ENCODE assay signal across 8 mouse cellular contexts in genomic region chr13:9329307-9329915, GRCm38 (mm10). TPM values are rescaled to one million over a fixed set of nuclear protein-coding genes. Genes with fewer than 3 reads are reported as not detected.
DNase-seq lines count a peak whose midpoint lies in the region; ATAC-seq and TF ChIP-seq lines count a peak whose summit lies in the region.

No protein-coding gene starts in this region.

- no peak overlapping the region for H3K9ac ChIP-seq in embryonic facial prominence, embryonic 12.5 days
- H3K9ac ChIP-seq in hindbrain, embryonic 15.5 days = no peak overlapping the region
- no peak overlapping the region for H3K9ac ChIP-seq in midbrain, embryonic 14.5 days (replicated peaks; ENCODE audit: low read length)

- H3K27me3 ChIP-seq in embryonic facial prominence, embryonic 12.5 days = no peaks in the 10 kb centered on the region
- no peaks in the 10 kb centered on the region for H3K27me3 ChIP-seq in hindbrain, embryonic 15.5 days
- no peaks in the 10 kb centered on the region for H3K27me3 ChIP-seq in midbrain, embryonic 14.5 days (ENCODE audit: control insufficient read depth, insufficient read depth, low read length)

- no peaks in the 10 kb centered on the region for H3K9me3 ChIP-seq in embryonic facial prominence, embryonic 12.5 days
- H3K9me3 ChIP-seq in hindbrain, embryonic 15.5 days = no peaks in the 10 kb centered on the region
- H3K9me3 ChIP-seq in midbrain, embryonic 14.5 days (ENCODE audit: control insufficient read depth, low read length) = no peaks in the 10 kb centered on the region

- H3K4me3 ChIP-seq in layer of hippocampus, adult 2 months = no peak overlapping the region
- H3K4me3 ChIP-seq in embryonic facial prominence, embryonic 12.5 days = no peak overlapping the region
- H3K4me3 ChIP-seq in hindbrain, embryonic 15.5 days = no peak overlapping the region
- H3K4me3 ChIP-seq in midbrain, embryonic 14.5 days (replicated peaks; ENCODE audit: low read depth, low read length) = no peak overlapping the region

- WGBS in embryonic facial prominence, embryonic 12.5 days = 63% methylated on average over 1 of the region's 1 CpGs
- WGBS in hindbrain, embryonic 15.5 days = 55% methylated on average over 1 of the region's 1 CpGs
- 62% methylated on average over 1 of the region's 1 CpGs for WGBS in midbrain, embryonic 14.5 days

- TF ChIP-seq CTCF in layer of hippocampus, adult 2 months (conservative IDR thresholded peaks at IDR 0.05) = no peak

- no peak for ATAC-seq in embryonic facial prominence, embryonic 12.5 days (ENCODE audit: insufficient number of reproducible peaks, insufficient read depth, low FRiP score, low TSS enrichment)
- ATAC-seq in hindbrain, embryonic 15.5 days (ENCODE audit: low FRiP score, low read depth) = peak; percentile 65; the same call in 1 of the 2 replicates
- ATAC-seq in midbrain, embryonic 14.5 days (ENCODE audit: low FRiP score, low TSS enrichment) = no peak

- no peak for DNase-seq in layer of hippocampus, adult 2 months (ENCODE audit: low spot score in 2 of 2)
- no peak for DNase-seq in layer of hippocampus, adult 9-11 months
- peak; percentile 46 for DNase-seq in midbrain, embryonic 14.5 days
- no peak for DNase-seq in thymus, postnatal 25 days
- DNase-seq in adrenal gland, postnatal 25 days = no peak
- DNase-seq in kidney, adult 11 months = no peak

- H3K4me2 ChIP-seq in embryonic facial prominence, embryonic 12.5 days (replicated peaks) = no peak overlapping the region
- H3K4me2 ChIP-seq in hindbrain, embryonic 15.5 days = no peak overlapping the region
- H3K4me2 ChIP-seq in midbrain, embryonic 14.5 days (ENCODE audit: low read length) = no peak overlapping the region

- peak overlapping the region; percentile 37 for H3K27ac ChIP-seq in layer of hippocampus, adult 2 months
- peak overlapping the region; percentile 46; the same call in 1 of the 2 replicates for H3K27ac ChIP-seq in embryonic facial prominence, embryonic 12.5 days
- 0 out of 2 replicates have a peak overlapping the region, but pooled peaks have one; percentile 45 for H3K27ac ChIP-seq in hindbrain, embryonic 15.5 days (replicated peaks)
- no peak overlapping the region for H3K27ac ChIP-seq in midbrain, embryonic 14.5 days (replicated peaks; ENCODE audit: low read depth, low read length)

- no peaks in the 10 kb centered on the region for H3K36me3 ChIP-seq in embryonic facial prominence, embryonic 12.5 days
- H3K36me3 ChIP-seq in hindbrain, embryonic 15.5 days = no peaks in the 10 kb centered on the region
- H3K36me3 ChIP-seq in midbrain, embryonic 14.5 days (ENCODE audit: control insufficient read depth, insufficient read depth, low read length) = no peaks in the 10 kb centered on the region

- H3K4me1 ChIP-seq in embryonic facial prominence, embryonic 12.5 days = peaks cover 7% of the 10 kb centered on the region; the same call in 1 of the 2 replicates
- peaks cover 8% of the 10 kb centered on the region for H3K4me1 ChIP-seq in hindbrain, embryonic 15.5 days (replicated peaks)
- H3K4me1 ChIP-seq in midbrain, embryonic 14.5 days (ENCODE audit: control insufficient read depth, insufficient read depth, low read length) = no peaks in the 10 kb centered on the region

RNA-seq across cellular contexts. Expression of gene Dip2c, which starts 53.1 kb away (rescaled TPM):
- total RNA-seq in layer of hippocampus, adult 2 months (2021) = 10 to 100 TPM; 66.2 to 66.7 TPM
- polyA plus RNA-seq in embryonic facial prominence, embryonic 12.5 days (2016; fragmentation: Nextera tagmentation; extraction: Ambion mirVana) = 8.1 and 8.6 TPM in 2 replicates
- 13.9 and 14.1 TPM in 2 replicates for polyA plus RNA-seq in hindbrain, embryonic 15.5 days (2015; fragmentation: Nextera tagmentation; extraction: Ambion mirVana)
- 21.3 and 22.1 TPM in 2 replicates for polyA plus RNA-seq in midbrain, embryonic 14.5 days (2014; fragmentation: Nextera tagmentation; extraction: Ambion mirVana)
- 24.6 and 29.0 TPM in 2 replicates for total RNA-seq in adrenal gland, postnatal 25 days (2021)
